Mouse (Mus musculus) ES-E14 (cell line): ENCODE measurements at regions not wholly inside any gene's neighbourhood (a gene's known extent, or its start where the extent isn't known, plus 50 kb on each side); places are given as distances from the start of the nearest gene placed in this dataset.

ENCODE experiments used
- DNase-seq: peaks from one replicate; pipeline ENCODE4 v3.0.0-alpha.2; 2013; ENCODE audit warnings: low read depth, low spot score
- H3K27ac ChIP-seq: 2 replicates; pipeline ENCODE4 v1.5.1; 2012; ENCODE audit warnings: low read depth, mild to moderate bottlenecking, low read length, moderate library complexity, mixed read lengths; ENCODE audit not compliant: poor library complexity, insufficient read depth, severe bottlenecking
- H3K36me3 ChIP-seq: 2 replicates; pipeline ENCODE4 v1.6.1; 2012; ENCODE audit warnings: mild to moderate bottlenecking, low read length, moderate library complexity, mixed read lengths; ENCODE audit not compliant: control insufficient read depth, poor library complexity, insufficient read depth, severe bottlenecking
- H3K4me1 ChIP-seq, 2 experiments: fragments of 150-350 bp in 1 of 2; sonication (generic) in 1 of 2; 2 replicates each; pipeline ENCODE4 v1.6.1; 2012; ENCODE audit warnings: low read length in 2 of 2, mild to moderate bottlenecking in 1 of 2, mixed read lengths in 1 of 2; ENCODE audit not compliant: control insufficient read depth in 2 of 2, insufficient read depth in 2 of 2, poor library complexity in 1 of 2
- H3K4me3 ChIP-seq, 2 experiments: fragments of 150-350 bp in 1 of 2; sonication (generic) in 1 of 2; 2 replicates each; pipeline ENCODE4 v1.5.1; 2012; ENCODE audit warnings: low read length in 2 of 2, low read depth in 1 of 2, mild to moderate bottlenecking in 1 of 2, mixed read lengths in 1 of 2; ENCODE audit not compliant: insufficient read depth in 1 of 2, poor library complexity in 1 of 2, severe bottlenecking in 1 of 2
- H3K9ac ChIP-seq: 2 replicates; pipeline ENCODE4 v1.6.1; 2012; ENCODE audit warnings: low read depth, mild to moderate bottlenecking, low read length, mixed read lengths; ENCODE audit not compliant: poor library complexity, insufficient read depth, severe bottlenecking
- H3K9me3 ChIP-seq: fragments of 150-350 bp; sonication (generic); 2 replicates; pipeline ENCODE4 v1.6.1; 2012; ENCODE audit warnings: low read depth, mild to moderate bottlenecking, low read length; ENCODE audit not compliant: control insufficient read depth, insufficient read depth
- CHD2 ChIP-seq: IDR thresholded peaks from 2 replicates; pipeline ENCODE4 v1.6.1; 2014; ENCODE audit warnings: mild to moderate bottlenecking, low read depth, low read length, inconsistent platforms
- HCFC1 ChIP-seq: IDR thresholded peaks from 2 replicates; pipeline ENCODE4 v1.6.1; 2012; ENCODE audit warnings: low read length, inconsistent platforms, borderline replicate concordance; ENCODE audit not compliant: insufficient read depth
- MAFK ChIP-seq: IDR thresholded peaks from 2 replicates; pipeline ENCODE4 v1.6.1; 2014; ENCODE audit warnings: mild to moderate bottlenecking, low read depth, low read length, inconsistent platforms; ENCODE audit not compliant: insufficient read depth
- ZC3H11A ChIP-seq: IDR thresholded peaks from 2 replicates; pipeline ENCODE4 v1.6.1; 2012; ENCODE audit warnings: low read depth, mild to moderate bottlenecking, inconsistent platforms, low read length, borderline replicate concordance
- ZNF384 ChIP-seq: IDR thresholded peaks from 2 replicates; pipeline ENCODE4 v1.6.1; 2012; ENCODE audit warnings: low read depth, low read length, inconsistent platforms
- in situ Hi-C, 2 experiments: fragments of 600-800 bp; cut with MboI; formaldehyde crosslinking; loops; one replicate each; pipeline ENCODE4 v1.15.1; 2025; ENCODE audit warnings: low sequenced_read_pairs in 2 of 2, inconsistent platforms in 1 of 2; ENCODE audit not compliant: unreplicated experiment in 2 of 2

DNA sequence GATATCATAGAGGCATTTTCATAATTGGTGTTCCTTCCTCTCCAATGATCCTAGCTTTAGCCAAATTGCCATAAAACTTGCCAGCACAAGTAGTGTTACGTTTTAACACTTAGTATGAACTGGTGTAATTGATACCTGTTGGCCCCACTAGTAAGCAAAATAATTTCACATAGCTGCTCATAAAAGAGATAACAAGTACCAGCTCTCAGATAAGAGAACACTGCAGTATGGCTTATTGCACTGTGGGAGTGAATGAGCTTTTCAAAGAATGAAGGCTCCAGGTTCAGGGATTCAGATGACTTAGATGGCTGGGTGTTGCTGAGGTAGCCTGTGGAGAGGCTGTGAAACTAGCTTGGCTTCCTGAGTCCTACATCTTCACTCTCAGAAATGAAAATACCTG, 398.8 kb downstream of the Gm6685 start:
- Histone ChIP-seq H3K9ac (no peak overlapping the region), H3K27ac (no peak overlapping the region), H3K4me1 (no peaks in the 10 kb centered on the region), H3K9me3 (no peaks in the 10 kb centered on the region), H3K36me3 (no peaks in the 10 kb centered on the region), H3K4me3 (no peak overlapping the region)
- in situ Hi-C loops, result loop anchor here in 1 of 2 experiments (25.0 kb wide), 1 partner anchor 104 kb away; no protein-coding TSS in a partner anchor
- no peak for TF ChIP-seq ZC3H11A
- no peak for TF ChIP-seq ZNF384
- TF ChIP-seq CHD2, result no peak
- TF ChIP-seq HCFC1, result no peak
- TF ChIP-seq MAFK, result no peak
- no peak for DNase-seq
